Mouse (Mus musculus): ENCODE results near the gene Cops7b.

DNA sequence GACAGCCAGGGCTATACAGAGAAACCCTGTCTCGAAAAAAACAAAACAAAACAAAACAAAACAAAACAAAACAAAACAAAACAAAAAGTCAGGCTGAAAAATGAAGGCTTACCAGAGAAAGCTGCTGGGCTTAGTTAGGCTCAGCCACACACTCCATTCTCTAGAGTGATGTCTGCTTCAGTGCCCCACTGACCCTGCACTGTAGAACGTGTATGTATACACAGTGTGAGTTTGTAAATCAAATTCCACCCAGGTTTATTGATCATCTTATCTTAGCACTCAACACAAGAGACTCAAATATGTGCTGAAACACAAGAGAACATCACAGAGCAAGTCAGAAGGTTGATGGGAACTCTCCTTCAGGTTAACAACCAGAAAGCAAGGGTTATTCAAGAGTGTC, 14.3 kb upstream of the Cops7b start:
- TF ChIP-seq POLR2A (IDR thresholded peaks at IDR 0.05; ENCODE audit: insufficient read depth, low read length) = no peak
- no peak for TF ChIP-seq CTCF (IDR thresholded peaks at IDR 0.05; ENCODE audit: low read depth, low read length)
- no peak for TF ChIP-seq EP300 (IDR thresholded peaks at IDR 0.05; ENCODE audit: insufficient read depth, low read depth, low read length)
